Mouse (Mus musculus) intestine, embryonic 16.5 days (tissue): ENCODE measurements around the gene Gnai3. TPM values are rescaled to one million over a fixed set of nuclear protein-coding genes. Genes with fewer than 3 reads are reported as not detected.
A peak's percentile ranks its signal among the peaks of the same experiment; 100 is the strongest.

Experiments used
- ATAC-seq: fragments of 200-750 bp; cut with Nextera tagmentation; 2 replicates; pipeline ENCODE4 v1.8.0; 2017; ENCODE audit warnings: moderate TSS enrichment, moderate library complexity
- H3K27ac ChIP-seq: fragments of 300-500 bp; sonication (generic); 2 replicates; pipeline ENCODE4 v1.5.1; 2014; ENCODE audit warnings: mild to moderate bottlenecking, low read length
- H3K27me3 ChIP-seq: fragments of 300-500 bp; sonication (generic); replicated peaks from 2 replicates; pipeline ENCODE4 v1.6.1; 2014; ENCODE audit warnings: low read length, control low read depth, mixed read lengths; ENCODE audit not compliant: control insufficient read depth, insufficient read depth
- H3K36me3 ChIP-seq: fragments of 300-500 bp; sonication (generic); 2 replicates; pipeline ENCODE4 v1.6.1; 2014; ENCODE audit warnings: low read length, control low read depth; ENCODE audit not compliant: control insufficient read depth, insufficient read depth
- H3K4me1 ChIP-seq: fragments of 300-500 bp; sonication (generic); 2 replicates; pipeline ENCODE4 v1.6.1; 2014; ENCODE audit warnings: low read length, control low read depth, mixed read lengths; ENCODE audit not compliant: control insufficient read depth, insufficient read depth
- H3K4me2 ChIP-seq: fragments of 300-500 bp; sonication (generic); 2 replicates; pipeline ENCODE4 v1.6.1; 2014; ENCODE audit warnings: low read depth, low read length, control low read depth
- H3K4me3 ChIP-seq: fragments of 300-500 bp; sonication (generic); 2 replicates; pipeline ENCODE4 v1.5.1; 2014; ENCODE audit warnings: mild to moderate bottlenecking, low read length
- H3K9ac ChIP-seq: fragments of 300-500 bp; sonication (generic); 2 replicates; pipeline ENCODE4 v1.6.1; 2014; ENCODE audit warnings: low read depth, low read length
- H3K9me3 ChIP-seq: fragments of 300-500 bp; sonication (generic); 2 replicates; pipeline ENCODE4 v1.6.1; 2016; ENCODE audit warnings: low read length, control low read depth; ENCODE audit not compliant: control insufficient read depth
- WGBS: fragments of 180-500 bp; shearing (Covaris S2); extraction: QIAGEN DNeasy Blood & Tissue Kit; methylation state at CpG from one replicate; pipeline ENCODE4 v1.1.7; 2014; 5-methylcytosine and 5-hydroxymethylcytosine counted together
- polyA plus RNA-seq: library from polyadenylated mRNA; unstranded; fragments of >200 nt; fragmentation: Nextera tagmentation; extraction: Ambion mirVana; gene quantifications from 2 replicates; pipeline ENCODE4 v1.2.1, GENCODE M21; 2015

The Gnai3 gene
- polyA plus RNA-seq, 1 experiment from 2014 or later, result 170 TPM

- Histone ChIP-seq H3K27me3 (no peaks in the 10 kb centered on the region), H3K27ac (no peak overlapping the region), H3K4me3 (no peak overlapping the region), H3K36me3 (no peaks in the 10 kb centered on the region), H3K9me3 (no peaks in the 10 kb centered on the region), H3K9ac (no peak overlapping the region), H3K4me2 (no peak overlapping the region), H3K4me1 (peaks cover 13% of the 10 kb centered on the region)
- no peak for ATAC-seq
- 82% methylated on average over 3 of the region's 3 CpGs for WGBS
Observed at GRCm38 (mm10) chr3:108184742-108185141, 38.8 kb upstream of the Gnai3 start.

GRCm38 (mm10) chr3:108180514-108180913, 34.6 kb upstream of the Gnai3 start:
- no peak overlapping the region for H3K4me3 ChIP-seq
- no peak overlapping the region for H3K4me2 ChIP-seq
- no peak for ATAC-seq
- no peak overlapping the region for H3K9ac ChIP-seq
- no peak overlapping the region for H3K27ac ChIP-seq
- 51% methylated on average over 2 of the region's 2 CpGs for WGBS
- H3K27me3 ChIP-seq, result no peaks in the 10 kb centered on the region
- H3K9me3 ChIP-seq, result no peaks in the 10 kb centered on the region
- peaks cover 7% of the 10 kb centered on the region; the same call in 1 of the 2 replicates for H3K4me1 ChIP-seq
- H3K36me3 ChIP-seq, result no peaks in the 10 kb centered on the region

GRCm38 (mm10) chr3:108178756-108179715, 33.1 kb upstream of the Gnai3 start:
- Histone ChIP-seq H3K9ac (no peak overlapping the region), H3K4me3 (no peak overlapping the region), H3K4me2 (no peak overlapping the region), H3K36me3 (no peaks in the 10 kb centered on the region), H3K27ac (0 out of 2 replicates have a peak overlapping the region, but pooled peaks have one; percentile 45), H3K27me3 (no peaks in the 10 kb centered on the region), H3K9me3 (no peaks in the 10 kb centered on the region), H3K4me1 (peaks cover 11% of the 10 kb centered on the region)
- ATAC-seq, result peak; percentile 66
- WGBS, result 52% methylated on average over 7 of the region's 7 CpGs

- 28% methylated on average over 14 of the region's 14 CpGs for WGBS
- Histone ChIP-seq H3K27ac (no peak overlapping the region), H3K36me3 (no peaks in the 10 kb centered on the region), H3K9me3 (no peaks in the 10 kb centered on the region), H3K27me3 (no peaks in the 10 kb centered on the region), H3K4me2 (peak overlapping the region; percentile 7; the same call in 1 of the 2 replicates), H3K4me3 (no peak overlapping the region), H3K9ac (0 out of 2 replicates have a peak overlapping the region, but pooled peaks have one; percentile 17), H3K4me1 (peaks cover 11% of the 10 kb centered on the region)
- peak; percentile 36 for ATAC-seq
Observed at GRCm38 (mm10) chr3:108174672-108175531, 29.0 kb upstream of the Gnai3 start.

GRCm38 (mm10) chr3:108169199-108169598, 23.3 kb upstream of the Gnai3 start:
- ATAC-seq, result no peak
- H3K4me2 ChIP-seq, result no peak overlapping the region
- WGBS, result 52% methylated on average over 3 of the region's 3 CpGs

GRCm38 (mm10) chr3:108167499-108167898, 21.6 kb upstream of the Gnai3 start:
- H3K9ac ChIP-seq, result 0 out of 2 replicates have a peak overlapping the region, but pooled peaks have one; percentile 40
- H3K27ac ChIP-seq, result no peak overlapping the region
- H3K9me3 ChIP-seq, result no peaks in the 10 kb centered on the region
- H3K4me2 ChIP-seq, result no peak overlapping the region
- peaks cover 16% of the 10 kb centered on the region for H3K4me1 ChIP-seq
- no peak for ATAC-seq
- H3K27me3 ChIP-seq, result no peaks in the 10 kb centered on the region
- WGBS, result 57% methylated on average over 14 of the region's 14 CpGs
- H3K36me3 ChIP-seq, result no peaks in the 10 kb centered on the region
- no peak overlapping the region for H3K4me3 ChIP-seq

More at GRCm38 (mm10) chr3:108169199-108169598, 23.3 kb upstream of the Gnai3 start:
- Histone ChIP-seq H3K4me3 (no peak overlapping the region), H3K27me3 (no peaks in the 10 kb centered on the region), H3K36me3 (no peaks in the 10 kb centered on the region), H3K4me1 (peaks cover 16% of the 10 kb centered on the region), H3K9me3 (no peaks in the 10 kb centered on the region), H3K9ac (no peak overlapping the region), H3K27ac (no peak overlapping the region)

GRCm38 (mm10) chr3:108166486-108167211, 20.7 kb upstream of the Gnai3 start:
- Histone ChIP-seq H3K27me3 (no peaks in the 10 kb centered on the region), H3K4me3 (no peak overlapping the region), H3K9me3 (no peaks in the 10 kb centered on the region), H3K36me3 (no peaks in the 10 kb centered on the region), H3K27ac (no peak overlapping the region), H3K4me2 (no peak overlapping the region), H3K4me1 (peaks cover 16% of the 10 kb centered on the region), H3K9ac (no peak overlapping the region)
- ATAC-seq, result peak; percentile 45; the same call in 1 of the 2 replicates
- 42% methylated on average over 9 of the region's 11 CpGs for WGBS

GRCm38 (mm10) chr3:108165532-108166315, 19.8 kb upstream of the Gnai3 start:
- Histone ChIP-seq H3K4me2 (no peak overlapping the region), H3K27me3 (no peaks in the 10 kb centered on the region), H3K4me3 (no peak overlapping the region), H3K27ac (no peak overlapping the region), H3K4me1 (peaks cover 16% of the 10 kb centered on the region), H3K9me3 (no peaks in the 10 kb centered on the region), H3K36me3 (no peaks in the 10 kb centered on the region), H3K9ac (0 out of 2 replicates have a peak overlapping the region, but pooled peaks have one; percentile 21)
- WGBS, result 46% methylated on average over 10 of the region's 10 CpGs
- peak; percentile 49 for ATAC-seq
